Mouse (Mus musculus) cerebellum, adult 9-10 months (tissue): ENCODE results near the gene Dab2ip.

Experiments
- DNase-seq: peaks from one replicate; pipeline ENCODE4 v3.0.0; 2022

Dab2ip gene

DNA sequence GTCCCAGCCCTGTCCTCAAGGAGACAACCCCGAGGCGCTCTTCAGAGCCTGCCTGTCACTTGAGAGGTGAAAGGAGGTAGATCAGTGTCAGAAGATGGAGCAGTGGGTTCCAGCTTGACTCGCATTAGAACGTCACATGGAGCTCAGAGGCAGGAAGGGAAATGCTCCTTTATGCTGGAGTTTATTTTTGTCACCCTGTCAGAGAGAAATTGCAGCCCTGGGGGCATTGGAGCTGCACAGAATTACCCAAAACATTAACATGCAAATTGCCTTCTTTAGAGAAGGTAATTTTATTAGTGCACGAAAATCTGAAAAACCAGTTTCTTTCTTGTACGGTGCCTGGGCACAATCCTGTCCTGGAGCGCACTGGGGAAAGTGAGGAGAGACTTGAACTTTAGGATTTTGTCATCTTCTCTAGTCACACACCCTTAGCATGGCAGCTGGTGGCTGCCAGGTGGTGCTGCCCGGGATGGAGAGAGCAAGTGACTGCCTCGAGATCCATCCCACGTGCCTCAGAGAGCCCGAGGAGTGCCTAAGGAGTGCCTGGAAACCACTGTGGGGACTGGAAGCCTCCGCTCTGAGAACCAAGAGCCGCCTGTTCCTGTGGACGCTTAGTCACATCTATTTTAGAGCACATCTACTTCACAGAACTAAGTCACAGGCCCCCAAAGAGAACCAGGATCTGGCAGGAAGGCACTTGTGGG lies 209.9 kb downstream of the Dab2ip start:
- DNase-seq, result no peak

DNA sequence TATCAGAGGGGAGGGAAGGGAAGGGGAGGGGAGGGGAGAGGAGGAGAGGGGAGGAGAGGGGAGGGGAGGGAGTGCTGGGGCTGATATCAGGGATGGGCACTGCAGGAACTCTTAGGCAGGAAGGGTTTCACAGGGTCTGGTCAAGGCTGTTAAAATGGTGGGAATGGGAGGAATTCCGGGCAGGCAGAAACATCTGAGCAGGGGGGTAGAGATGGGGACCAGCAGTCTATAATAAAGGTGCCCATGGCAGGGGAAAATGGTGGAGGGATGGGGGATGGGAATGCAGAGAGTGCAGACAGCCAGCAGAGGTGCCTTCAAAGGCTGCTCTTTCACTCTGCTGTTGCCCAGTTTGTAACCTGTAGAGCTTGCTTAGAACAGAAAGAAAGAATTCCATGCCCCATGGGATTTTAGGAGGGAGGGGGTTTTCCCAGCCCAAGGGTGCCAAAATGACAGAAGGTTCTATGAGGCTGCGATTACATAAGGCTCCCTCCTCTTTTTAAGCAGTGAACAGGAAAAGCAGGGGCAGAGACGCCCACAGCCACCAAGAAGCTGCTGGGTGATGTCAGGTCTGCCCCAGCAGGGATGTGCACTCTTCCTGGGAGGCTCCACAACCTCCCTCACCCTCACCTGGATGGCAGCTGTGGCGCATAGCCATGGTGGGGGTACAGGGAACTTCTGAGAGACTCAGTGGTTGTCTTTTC lies 210.6 kb downstream of the Dab2ip start:
- DNase-seq, result no peak

DNA sequence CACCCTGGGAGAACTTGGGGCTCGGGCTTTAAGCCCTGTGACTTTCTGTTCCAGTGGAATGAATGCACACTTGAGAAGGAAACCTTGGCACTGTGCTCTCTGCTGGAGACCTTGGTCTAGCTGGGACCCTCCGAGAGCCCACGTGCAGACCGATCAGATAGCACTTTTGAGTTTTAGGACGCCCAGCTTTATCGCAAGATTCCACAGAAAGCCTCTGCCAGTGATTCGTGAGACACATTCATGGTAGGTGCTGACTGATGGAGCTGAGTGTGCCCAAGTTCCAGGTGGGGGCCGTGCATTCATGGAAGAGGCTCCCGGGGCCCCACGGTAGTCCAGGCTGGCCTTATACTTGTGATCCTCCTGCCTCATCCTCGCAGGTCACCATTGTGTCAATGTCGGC lies 211.3 kb downstream of the Dab2ip start:
- DNase-seq, result no peak

DNA sequence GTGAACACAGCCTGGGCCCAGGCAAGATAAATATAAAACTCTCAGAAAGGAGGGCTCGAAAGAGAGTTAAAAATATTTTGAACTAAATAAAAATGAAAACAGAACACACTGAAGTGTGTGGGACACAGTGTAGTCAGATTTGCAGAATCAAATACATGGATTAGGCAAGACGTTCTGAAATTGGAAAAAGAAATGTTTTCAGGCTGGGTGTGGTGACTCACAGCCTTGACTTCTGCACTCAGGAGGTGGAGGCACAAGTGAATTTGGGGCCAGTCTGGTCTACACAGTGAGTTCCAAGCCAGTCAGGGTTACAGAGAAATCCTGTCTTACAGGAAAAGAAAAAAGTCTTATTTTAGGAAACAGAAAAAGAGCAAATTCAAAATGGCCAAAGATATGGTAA lies 212.5 kb downstream of the Dab2ip start:
- no peak for DNase-seq

DNA sequence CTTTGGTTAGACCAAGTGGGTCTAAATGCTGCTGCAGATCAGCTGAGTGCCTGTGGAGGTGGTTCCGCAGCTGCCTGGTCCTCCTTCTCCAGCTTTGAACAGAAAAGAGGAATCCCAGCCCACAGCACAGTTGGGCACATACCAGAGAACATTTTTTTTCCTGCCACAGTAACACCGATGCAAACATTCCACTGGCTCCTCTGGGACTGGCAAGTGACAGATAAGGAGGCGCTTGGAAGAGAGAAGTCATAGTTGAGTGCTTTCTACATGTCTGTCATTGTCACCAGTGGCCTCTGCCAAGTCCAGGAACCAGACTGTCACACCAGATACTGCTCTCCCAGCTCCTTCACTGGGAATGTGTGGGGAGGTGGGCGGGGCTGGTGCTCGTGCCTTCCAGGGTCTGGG lies 217.6 kb downstream of the Dab2ip start:
- DNase-seq, result no peak

DNA sequence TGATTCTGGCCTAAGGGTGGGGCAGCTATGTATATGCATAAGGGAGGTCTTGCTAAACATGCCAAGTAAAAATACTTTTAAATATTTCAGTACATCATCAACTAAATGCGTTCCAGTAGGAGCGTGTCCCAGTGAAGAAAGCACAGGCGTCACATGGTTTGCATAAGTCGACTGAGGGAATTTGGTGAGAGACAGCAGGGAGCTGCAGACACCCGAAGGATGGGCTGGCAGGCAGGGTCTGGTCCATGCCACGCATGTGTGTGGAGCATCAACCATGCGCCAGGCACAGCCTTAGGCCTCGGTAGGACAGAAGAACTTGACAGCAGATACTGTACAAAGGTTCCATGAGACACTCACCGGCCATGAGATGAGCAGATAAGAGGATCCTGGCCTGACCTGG lies 218.9 kb downstream of the Dab2ip start:
- DNase-seq, result no peak

DNA sequence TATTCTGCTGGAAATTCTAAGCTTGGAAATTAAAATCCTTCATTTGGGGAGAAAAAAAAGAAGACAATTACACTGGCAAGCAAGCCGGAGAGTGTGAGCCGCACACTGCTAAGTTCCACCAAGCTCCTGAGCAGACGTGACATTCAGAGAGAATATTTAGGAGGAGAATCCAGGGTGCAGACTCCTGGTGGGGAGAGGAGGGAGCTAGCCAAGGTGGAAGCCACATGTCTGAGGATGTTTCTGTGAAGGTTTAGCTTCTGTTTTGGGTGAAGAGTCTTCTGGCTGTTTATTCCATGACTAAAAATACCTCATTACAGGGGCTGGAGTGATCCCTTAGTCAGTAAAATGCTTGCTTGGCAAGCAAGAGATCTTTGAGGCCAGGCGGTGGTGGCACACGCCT lies 221.2 kb downstream of the Dab2ip start:
- no peak for DNase-seq
